Mouse (Mus musculus): ENCODE results near the gene Hhat.

Gene Hhat

DNA sequence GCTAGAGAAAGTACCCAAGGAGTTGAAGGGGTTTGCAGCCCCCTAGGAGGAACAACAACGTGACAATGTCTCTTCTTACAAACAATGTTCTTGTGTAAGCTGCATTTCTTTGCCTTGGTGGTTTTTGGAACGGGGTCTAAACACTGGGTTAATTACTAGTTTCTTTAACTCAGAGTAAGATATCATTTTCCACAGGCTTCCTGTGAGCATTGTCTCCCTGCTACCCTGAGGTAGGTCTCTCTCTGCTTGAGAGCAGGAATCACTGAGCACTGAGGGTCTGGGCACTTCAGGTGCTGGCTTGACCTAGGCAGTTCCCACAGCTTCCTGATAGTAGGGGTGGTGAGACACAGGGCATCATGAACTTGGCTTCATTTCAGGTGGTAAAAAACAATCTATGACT lies 323.4 kb downstream of the Hhat start:
- peaks cover 53% of the 10 kb centered on the region for H3K4me1 ChIP-seq (replicated peaks; ENCODE audit: low read depth, low read length)
- H3K36me3 ChIP-seq (ENCODE audit: insufficient read depth, low read length): no peaks in the 10 kb centered on the region
- H3K4me3 ChIP-seq (replicated peaks; ENCODE audit: low read length): no peak overlapping the region
- TF ChIP-seq POU5F1 (IDR thresholded peaks at IDR 0.05; ENCODE audit: borderline replicate concordance, low read length) (no peak), CTCF (conservative IDR thresholded peaks at IDR 0.05; ENCODE audit: low read length) (no peak), NANOG (IDR thresholded peaks at IDR 0.05; ENCODE audit: borderline replicate concordance, low read length) (no peak)
- peaks cover 22% of the 10 kb centered on the region for H3K9me3 ChIP-seq (ENCODE audit: low read length)
- peaks cover 6% of the 10 kb centered on the region for H3K27me3 ChIP-seq (ENCODE audit: insufficient read depth, low read length)

Data from E14TG2a.4 (cell line).